Mouse (Mus musculus) MEL (cell line): ENCODE results near the gene Sash1. TPM values are rescaled to one million over a fixed set of nuclear protein-coding genes. Genes with fewer than 3 reads are reported as not detected.
A peak's percentile ranks its signal among the peaks of the same experiment; 100 is the strongest.

ENCODE experiments used
- DNase-seq: peaks from one replicate; pipeline ENCODE4 v3.0.0; 2011; ENCODE audit warnings: low read depth, low spot score
- H3K27ac ChIP-seq: 2 replicates; pipeline ENCODE4 v1.5.1; 2012; ENCODE audit warnings: low read depth, mild to moderate bottlenecking, control low read depth, low read length, moderate library complexity; ENCODE audit not compliant: control insufficient read depth
- H3K27me3 ChIP-seq, 2 experiments: fragments of 150-350 bp in 1 of 2; sonication (generic) in 1 of 2; 2 replicates each; pipeline ENCODE4 v1.6.1; 2012; ENCODE audit warnings: low read length in 2 of 2, mild to moderate bottlenecking in 2 of 2, improper control_type of control experiment in 1 of 2, moderate library complexity in 1 of 2; ENCODE audit not compliant: insufficient read depth in 2 of 2, control insufficient read depth in 1 of 2
- H3K36me3 ChIP-seq, 2 experiments: 2 replicates each; pipeline ENCODE4 v1.6.1; 2012 to 2014; ENCODE audit warnings: low read length in 2 of 2, improper control_type of control experiment in 1 of 2, inconsistent platforms in 1 of 2, mild to moderate bottlenecking in 1 of 2; ENCODE audit not compliant: insufficient read depth in 2 of 2, control insufficient read depth in 1 of 2
- H3K4me1 ChIP-seq, 2 experiments: fragments of 150-350 bp in 1 of 2; sonication (generic) in 1 of 2; 2 replicates each; pipeline ENCODE4 v1.6.1; 2012; ENCODE audit warnings: low read length in 2 of 2, improper control_type of control experiment in 1 of 2, mild to moderate bottlenecking in 1 of 2; ENCODE audit not compliant: insufficient read depth in 2 of 2, control insufficient read depth in 1 of 2
- H3K4me3 ChIP-seq, 2 experiments: fragments of 150-350 bp in 1 of 2; sonication (generic) in 1 of 2; 2 replicates each; pipeline ENCODE4 v1.5.1; 2012; ENCODE audit warnings: low read depth in 2 of 2, low read length in 2 of 2, mild to moderate bottlenecking in 2 of 2, moderate library complexity in 2 of 2, control low read depth in 1 of 2, improper control_type of control experiment in 1 of 2; ENCODE audit not compliant: control insufficient read depth in 1 of 2, insufficient read depth in 1 of 2
- H3K79me2 ChIP-seq: 2 replicates; pipeline ENCODE4 v1.6.1; 2012; ENCODE audit warnings: mild to moderate bottlenecking, low read length, moderate library complexity; ENCODE audit not compliant: control insufficient read depth, poor library complexity, insufficient read depth
- H3K9ac ChIP-seq: 2 replicates; pipeline ENCODE4 v1.6.1; 2012; ENCODE audit warnings: low read depth, mild to moderate bottlenecking, control low read depth, low read length, moderate library complexity; ENCODE audit not compliant: control insufficient read depth, poor library complexity, severe bottlenecking
- H3K9me3 ChIP-seq: fragments of 150-350 bp; sonication (generic); replicated peaks from 2 replicates; pipeline ENCODE4 v1.6.1; 2012; ENCODE audit warnings: mild to moderate bottlenecking, low read length, improper control_type of control experiment, moderate library complexity; ENCODE audit not compliant: insufficient read depth
- BHLHE40 ChIP-seq: IDR thresholded peaks from 2 replicates; pipeline ENCODE4 v1.6.1; 2012; ENCODE audit warnings: low read depth, mild to moderate bottlenecking, inconsistent platforms, low read length, improper control_type of control experiment, borderline replicate concordance
- CTCF ChIP-seq, 3 experiments: IDR thresholded peaks in 2 of 3; conservative IDR thresholded peaks in 1 of 3; 2 replicates each; pipeline ENCODE4 v1.5.1; 2011 to 2012; ENCODE audit warnings: low read length in 3 of 3, low read depth in 2 of 3, mild to moderate bottlenecking in 2 of 3, improper control_type of control experiment in 1 of 3, inconsistent platforms in 1 of 3, mixed read lengths in 1 of 3, moderate library complexity in 1 of 3; ENCODE audit not compliant: control insufficient read depth in 1 of 3, insufficient read depth in 1 of 3, poor library complexity in 1 of 3, severe bottlenecking in 1 of 3
- ETS1 ChIP-seq: IDR thresholded peaks from 2 replicates; pipeline ENCODE4 v1.6.1; 2012; ENCODE audit warnings: low read depth, mild to moderate bottlenecking, inconsistent platforms, low read length, improper control_type of control experiment, moderate library complexity
- GATA1 ChIP-seq: IDR thresholded peaks from 2 replicates; pipeline ENCODE4 v1.6.1; 2011; ENCODE audit warnings: low read depth, low read length, improper control_type of control experiment
- HCFC1 ChIP-seq: IDR thresholded peaks from 2 replicates; pipeline ENCODE4 v1.6.1; 2012; ENCODE audit warnings: low read depth, mild to moderate bottlenecking, inconsistent platforms, low read length, improper control_type of control experiment, moderate library complexity
- MAZ ChIP-seq: IDR thresholded peaks from 2 replicates; pipeline ENCODE4 v1.6.1; 2012; ENCODE audit warnings: low read depth, mild to moderate bottlenecking, inconsistent platforms, low read length, improper control_type of control experiment
- NRF1 ChIP-seq: IDR thresholded peaks from 2 replicates; pipeline ENCODE4 v1.6.1; 2014; ENCODE audit warnings: low read depth, mild to moderate bottlenecking, inconsistent platforms, low read length, improper control_type of control experiment, moderate library complexity; ENCODE audit not compliant: poor library complexity, insufficient read depth, severe bottlenecking
- POLR2A ChIP-seq, 2 experiments: IDR thresholded peaks; 2 replicates each; pipeline ENCODE4 v1.6.1; 2011 to 2012; ENCODE audit warnings: low read length in 2 of 2, mild to moderate bottlenecking in 2 of 2, control low read depth in 1 of 2, improper control_type of control experiment in 1 of 2, low read depth in 1 of 2, moderate library complexity in 1 of 2; ENCODE audit not compliant: control insufficient read depth in 1 of 2, insufficient read depth in 1 of 2, poor library complexity in 1 of 2
- RCOR1 ChIP-seq: IDR thresholded peaks from 2 replicates; pipeline ENCODE4 v1.6.1; 2012; ENCODE audit warnings: low read depth, mild to moderate bottlenecking, inconsistent platforms, low read length, improper control_type of control experiment
- SIN3A ChIP-seq: IDR thresholded peaks from 2 replicates; pipeline ENCODE4 v1.6.1; 2012; ENCODE audit warnings: low read length, improper control_type of control experiment, inconsistent platforms
- TBP ChIP-seq: IDR thresholded peaks from 2 replicates; pipeline ENCODE4 v1.8.0; 2011; ENCODE audit warnings: low read depth, low read length, improper control_type of control experiment
- UBTF ChIP-seq: IDR thresholded peaks from 2 replicates; pipeline ENCODE4 v1.6.1; 2012; ENCODE audit warnings: low read depth, mild to moderate bottlenecking, inconsistent platforms, low read length, improper control_type of control experiment, moderate library complexity, borderline replicate concordance; ENCODE audit not compliant: insufficient read depth
- USF1 ChIP-seq: IDR thresholded peaks from 2 replicates; pipeline ENCODE4 v1.6.1; 2014; ENCODE audit warnings: low read depth, mild to moderate bottlenecking, inconsistent platforms, low read length, improper control_type of control experiment, moderate library complexity
- USF2 ChIP-seq, 2 experiments: IDR thresholded peaks; 2 replicates each; pipeline ENCODE4 v1.6.1; 2011 to 2012; ENCODE audit warnings: improper control_type of control experiment in 2 of 2, low read length in 2 of 2, borderline replicate concordance in 1 of 2, inconsistent platforms in 1 of 2, low read depth in 1 of 2, mild to moderate bottlenecking in 1 of 2; ENCODE audit not compliant: insufficient read depth in 1 of 2
- ZMIZ1 ChIP-seq: IDR thresholded peaks from 2 replicates; pipeline ENCODE4 v1.6.1; 2012; ENCODE audit warnings: low read depth, mild to moderate bottlenecking, inconsistent platforms, low read length, improper control_type of control experiment, moderate library complexity
- ZNF384 ChIP-seq: IDR thresholded peaks from 2 replicates; pipeline ENCODE4 v1.6.1; 2012; ENCODE audit warnings: low read depth, mild to moderate bottlenecking, inconsistent platforms, low read length, improper control_type of control experiment
- polyA plus RNA-seq, 2 experiments: library from polyadenylated mRNA; stranded (reverse) in 1 of 2; unstranded in 1 of 2; fragments of >175 nt in 1 of 2; fragments of >200 nt in 1 of 2; gene quantifications; 2 replicates each; pipeline versions ENCODE4 v1.2.1 to v1.2.4; 2012; ENCODE audit warnings: low replicate concordance in 2 of 2, low read depth in 1 of 2; ENCODE audit not compliant: insufficient read length in 2 of 2, insufficient read depth in 1 of 2, missing spikeins in 1 of 2
- total RNA-seq: library from RNA; depleted of rRNA; stranded (reverse); fragments of 300-350 nt; gene quantifications from 2 replicates; pipeline ENCODE4 v1.2.3, GENCODE M21; 2012

Sash1 gene
- total and polyA plus RNA-seq, 3 experiments: not detected

DNA sequence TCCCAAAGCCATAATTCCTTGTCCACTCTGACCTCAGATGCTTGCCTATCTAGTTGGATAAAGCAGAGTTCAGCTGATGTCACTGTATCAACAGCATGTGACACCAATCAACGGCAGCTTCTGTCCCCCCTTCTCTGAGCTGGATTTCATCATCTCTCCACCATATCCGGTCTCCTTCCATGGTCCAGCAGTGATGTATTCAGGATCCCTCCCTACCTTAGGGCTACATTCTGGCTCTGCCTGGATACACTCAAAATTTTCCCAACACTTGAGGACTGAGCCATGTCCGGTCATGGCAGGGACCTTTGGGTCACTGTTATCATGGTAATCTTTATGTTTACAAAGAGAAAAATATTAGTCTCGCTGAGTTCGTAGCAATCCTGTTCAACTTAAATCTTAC, 118.5 kb downstream of the Sash1 start:
- Histone ChIP-seq H3K27me3 (no peaks in the 10 kb centered on the region), H3K4me3 (no peak overlapping the region), H3K36me3 (no peaks in the 10 kb centered on the region), H3K9me3 (no peaks in the 10 kb centered on the region), H3K4me1 (no peaks in the 10 kb centered on the region), H3K79me2 (no peaks in the 10 kb centered on the region), H3K27ac (no peak overlapping the region), H3K9ac (no peak overlapping the region)
- DNase-seq: no peak
- TF ChIP-seq USF2 (IDR thresholded peaks at IDR 0.05; ENCODE audit: borderline replicate concordance in 1 of 2, insufficient read depth in 1 of 2, low read depth in 1 of 2, low read length in 2 of 2) (no peak), ZNF384 (no peak), ETS1 (no peak), HCFC1 (no peak), TBP (no peak), POLR2A (IDR thresholded peaks at IDR 0.05; ENCODE audit: control insufficient read depth in 1 of 2, insufficient read depth in 1 of 2, low read depth in 1 of 2, low read length in 2 of 2, poor library complexity in 1 of 2) (no peak), GATA1 (no peak), NRF1 (no peak), RCOR1 (no peak), BHLHE40 (no peak), UBTF (no peak), CTCF (IDR thresholded peaks at IDR 0.05 in 2 of 3, conservative IDR thresholded peaks at IDR 0.05 in 1 of 3; ENCODE audit: control insufficient read depth in 1 of 3, insufficient read depth in 1 of 3, low read depth in 2 of 3, low read length in 3 of 3, poor library complexity in 1 of 3, severe bottlenecking in 1 of 3) (no peak), MAZ (no peak)

DNA sequence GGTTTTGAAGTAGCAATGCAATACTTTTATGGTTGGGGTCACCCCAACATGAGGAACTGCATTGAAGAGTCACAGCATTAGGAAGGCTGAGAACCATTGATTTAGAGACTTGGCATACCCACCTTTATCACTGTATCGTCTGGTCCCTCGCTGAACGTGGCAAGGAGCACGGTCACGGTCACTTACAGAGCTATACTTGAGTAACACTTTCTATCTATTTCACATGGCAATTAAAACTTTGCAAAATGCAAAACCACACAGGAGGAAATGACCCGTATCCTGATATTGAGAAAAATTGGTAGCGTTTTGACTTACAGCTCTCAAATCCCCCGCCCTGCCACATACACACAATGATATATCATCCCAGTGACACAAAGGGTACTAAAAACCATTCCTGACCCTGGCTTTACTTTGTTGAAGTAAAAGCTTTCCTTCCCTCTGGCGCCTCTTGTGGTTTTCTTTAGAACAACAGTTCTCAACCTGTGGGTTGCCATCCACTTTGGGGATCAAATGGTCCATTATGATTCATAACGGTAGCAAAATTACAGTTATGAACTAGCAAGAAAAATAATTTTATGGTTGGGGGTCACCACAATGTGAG, 119.8 kb downstream of the Sash1 start:
- H3K27ac ChIP-seq: no peak overlapping the region
- no peak for TF ChIP-seq ZMIZ1
- no peak for TF ChIP-seq USF1
- TF ChIP-seq ZNF384: no peak
- TF ChIP-seq CTCF (IDR thresholded peaks at IDR 0.05 in 2 of 3, conservative IDR thresholded peaks at IDR 0.05 in 1 of 3; ENCODE audit: control insufficient read depth in 1 of 3, insufficient read depth in 1 of 3, low read depth in 2 of 3, low read length in 3 of 3, poor library complexity in 1 of 3, severe bottlenecking in 1 of 3): peak in 2 of 3 experiments; percentile 6 to 10; a peak in 1 of 6 replicates
- no peak for TF ChIP-seq MAZ
- no peak for TF ChIP-seq SIN3A
- TF ChIP-seq ETS1: no peak
- no peak overlapping the region for H3K4me3 ChIP-seq
- peak; percentile 6 for DNase-seq
- no peaks in the 10 kb centered on the region for H3K36me3 ChIP-seq
- no peaks in the 10 kb centered on the region for H3K79me2 ChIP-seq
- H3K4me1 ChIP-seq: no peaks in the 10 kb centered on the region
- no peaks in the 10 kb centered on the region for H3K9me3 ChIP-seq
- no peak overlapping the region for H3K9ac ChIP-seq
- no peaks in the 10 kb centered on the region for H3K27me3 ChIP-seq
